Mouse (Mus musculus) embryo, embryonic 9.5 days (tissue): ENCODE measurements around the gene Mapk10.

ENCODE experiments used
- DNase-seq: peaks from one replicate; pipeline ENCODE4 v3.0.0-alpha.2; 2017; ENCODE audit errors: extremely low spot score

The Mapk10 gene

GRCm38 (mm10) chr5:102868196-102868595 lies 342.9 kb downstream of the Mapk10 start:
- no peak for DNase-seq

GRCm38 (mm10) chr5:102859749-102860148 lies 351.4 kb downstream of the Mapk10 start:
- DNase-seq, result no peak

- DNase-seq, result no peak
Measured at GRCm38 (mm10) chr5:102858047-102858446, 353.1 kb downstream of the Mapk10 start.
